Mouse (Mus musculus): ENCODE results near the gene Ttc25. TPM values are rescaled to one million over a fixed set of nuclear protein-coding genes. Genes with fewer than 3 reads are reported as not detected.

The Ttc25 gene
- polyA plus RNA-seq, 1 experiment from 2014 or later, result 0.24 TPM

DNA sequence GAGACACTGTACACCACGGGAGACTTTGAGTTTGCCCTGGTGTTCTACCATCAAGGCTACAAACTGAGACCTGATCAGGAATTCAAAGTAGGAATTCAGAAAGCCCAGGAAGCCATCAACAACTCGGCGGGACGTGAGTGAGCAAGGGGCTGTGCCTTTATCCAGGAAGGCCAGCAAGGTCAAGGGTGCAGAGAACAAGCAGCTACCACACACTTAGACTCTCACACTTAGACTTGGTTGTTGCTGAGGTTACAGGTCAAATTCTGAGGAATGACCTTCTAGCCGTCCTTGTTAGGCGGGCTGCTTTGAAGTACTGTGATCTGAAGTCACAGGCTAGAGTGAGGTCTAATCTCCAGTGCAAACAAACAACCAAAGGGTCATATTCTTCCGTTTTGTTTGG, 14.1 kb downstream of the Ttc25 start:
- H3K4me1 ChIP-seq, result no peaks in the 10 kb centered on the region
- no peak overlapping the region for H3K27ac ChIP-seq
- H3K36me3 ChIP-seq, result no peaks in the 10 kb centered on the region
- H3K4me3 ChIP-seq (replicated peaks), result no peak overlapping the region
- H3K9me3 ChIP-seq, result no peaks in the 10 kb centered on the region
- no peaks in the 10 kb centered on the region for H3K27me3 ChIP-seq (replicated peaks)
- no peak for ATAC-seq (ENCODE audit: insufficient read depth, low FRiP score, low read depth)
- no peak overlapping the region for H3K4me2 ChIP-seq
- 43% methylated on average over 7 of the region's 7 CpGs for WGBS
- H3K9ac ChIP-seq, result no peak overlapping the region

DNA sequence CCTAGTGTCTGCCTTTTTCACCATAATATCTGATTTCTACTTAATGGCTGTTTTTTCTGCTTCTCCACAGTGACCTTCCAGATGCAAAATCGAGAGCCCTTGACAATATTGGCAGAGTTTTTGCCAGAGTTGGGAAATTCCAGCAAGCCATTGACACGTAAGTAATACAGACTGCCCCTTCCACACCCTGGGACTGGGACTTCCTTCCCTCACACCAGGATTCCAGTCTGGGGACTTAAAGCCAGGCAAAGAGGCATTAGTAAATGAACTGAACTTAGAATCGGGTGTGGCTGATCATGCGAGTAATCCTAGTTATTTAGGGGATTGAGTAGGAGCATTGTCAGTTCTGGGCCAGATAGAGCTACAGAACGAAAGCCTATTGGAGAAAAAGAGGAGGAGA, 16.3 kb downstream of the Ttc25 start:
- Histone ChIP-seq H3K27me3 (replicated peaks) (no peaks in the 10 kb centered on the region), H3K4me2 (no peak overlapping the region), H3K36me3 (no peaks in the 10 kb centered on the region), H3K4me1 (no peaks in the 10 kb centered on the region), H3K9ac (no peak overlapping the region), H3K9me3 (no peaks in the 10 kb centered on the region), H3K4me3 (replicated peaks) (no peak overlapping the region), H3K27ac (no peak overlapping the region)
- 60% methylated on average over 5 of the region's 5 CpGs for WGBS
- ATAC-seq (ENCODE audit: insufficient read depth, low FRiP score, low read depth), result no peak

DNA sequence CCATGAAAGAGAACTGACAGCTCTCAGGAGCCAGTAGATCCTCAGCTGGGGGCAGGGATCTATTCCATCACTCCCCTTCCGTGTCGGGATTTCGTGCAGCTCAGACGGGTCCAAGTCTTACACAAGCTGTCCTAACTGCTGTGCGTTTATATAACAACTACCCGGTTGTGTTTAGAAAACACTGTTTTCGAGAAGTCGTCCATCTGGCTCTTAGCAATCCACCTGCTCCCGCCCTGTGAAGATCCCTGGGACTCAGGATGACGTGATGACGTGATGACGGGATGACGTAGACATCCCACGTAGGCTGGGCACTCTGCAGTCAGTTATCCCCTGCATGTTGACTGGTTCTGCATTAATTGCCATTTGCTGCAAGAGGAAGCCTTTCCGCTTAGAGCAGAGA, 18.9 kb downstream of the Ttc25 start:
- ATAC-seq (ENCODE audit: insufficient read depth, low FRiP score, low read depth), result no peak
- H3K36me3 ChIP-seq, result no peaks in the 10 kb centered on the region
- no peaks in the 10 kb centered on the region for H3K9me3 ChIP-seq
- 58% methylated on average over 15 of the region's 15 CpGs for WGBS
- no peak overlapping the region for H3K27ac ChIP-seq
- no peaks in the 10 kb centered on the region for H3K27me3 ChIP-seq (replicated peaks)
- H3K4me3 ChIP-seq (replicated peaks), result no peak overlapping the region
- H3K4me2 ChIP-seq, result no peak overlapping the region
- H3K9ac ChIP-seq, result no peak overlapping the region
- H3K4me1 ChIP-seq, result peaks cover 4% of the 10 kb centered on the region; the same call in 1 of the 2 replicates

DNA sequence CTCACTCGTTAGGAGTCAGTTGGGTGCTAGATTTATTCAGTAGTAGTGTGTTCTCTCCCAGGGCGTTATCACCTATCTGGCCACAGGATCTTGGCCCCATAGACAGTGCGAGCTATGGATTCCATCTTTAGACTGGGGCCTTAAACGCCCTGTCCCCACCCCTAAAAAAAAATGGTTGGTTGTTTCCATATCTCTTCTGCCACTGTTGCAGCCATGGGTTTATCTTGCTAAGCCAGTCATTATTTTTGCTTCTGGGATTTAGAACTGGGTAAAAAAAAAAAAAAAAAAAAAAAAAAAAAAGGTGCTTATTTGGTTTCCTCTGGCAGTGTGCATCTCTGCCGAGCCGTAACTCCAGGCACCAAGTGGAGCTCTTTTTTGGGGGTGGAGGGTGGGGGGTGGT, 19.3 kb downstream of the Ttc25 start:
- no peak overlapping the region for H3K27ac ChIP-seq
- no peaks in the 10 kb centered on the region for H3K27me3 ChIP-seq (replicated peaks)
- no peak overlapping the region for H3K9ac ChIP-seq
- H3K36me3 ChIP-seq, result no peaks in the 10 kb centered on the region
- 88% methylated on average over 6 of the region's 6 CpGs for WGBS
- no peak overlapping the region for H3K4me3 ChIP-seq (replicated peaks)
- H3K4me2 ChIP-seq, result no peak overlapping the region
- H3K4me1 ChIP-seq, result peaks cover 4% of the 10 kb centered on the region; the same call in 1 of the 2 replicates
- ATAC-seq (ENCODE audit: insufficient read depth, low FRiP score, low read depth), result no peak
- no peaks in the 10 kb centered on the region for H3K9me3 ChIP-seq

DNA sequence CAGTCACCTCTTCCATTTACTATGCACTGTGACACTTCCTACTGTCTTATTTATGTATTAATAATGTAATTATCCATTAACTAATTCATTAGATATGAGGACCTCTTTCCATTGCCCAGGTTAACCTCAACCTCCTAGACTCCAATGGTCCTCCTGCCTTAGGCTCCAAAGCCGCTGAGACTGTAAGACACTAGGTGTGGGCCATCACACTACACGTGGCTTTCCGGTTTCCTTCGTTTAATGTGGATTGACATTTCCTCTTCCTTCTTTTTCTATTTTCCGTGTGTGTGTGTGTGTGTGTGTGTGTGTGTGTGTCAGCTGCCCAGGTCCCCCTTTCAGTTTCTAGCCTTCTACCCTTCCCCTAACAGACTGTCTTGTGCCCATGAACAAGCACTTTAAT, 21.8 kb downstream of the Ttc25 start:
- no peaks in the 10 kb centered on the region for H3K9me3 ChIP-seq
- no peak overlapping the region for H3K4me3 ChIP-seq (replicated peaks)
- peaks cover 13% of the 10 kb centered on the region for H3K4me1 ChIP-seq
- no peak overlapping the region for H3K27ac ChIP-seq
- ATAC-seq (ENCODE audit: insufficient read depth, low FRiP score, low read depth), result no peak
- no peak overlapping the region for H3K4me2 ChIP-seq
- H3K9ac ChIP-seq, result no peak overlapping the region
- H3K27me3 ChIP-seq (replicated peaks), result peaks cover 8% of the 10 kb centered on the region; the same call in 1 of the 2 replicates
- 62% methylated on average over 5 of the region's 5 CpGs for whole genome bisulfite sequencing
- no peaks in the 10 kb centered on the region for H3K36me3 ChIP-seq

DNA sequence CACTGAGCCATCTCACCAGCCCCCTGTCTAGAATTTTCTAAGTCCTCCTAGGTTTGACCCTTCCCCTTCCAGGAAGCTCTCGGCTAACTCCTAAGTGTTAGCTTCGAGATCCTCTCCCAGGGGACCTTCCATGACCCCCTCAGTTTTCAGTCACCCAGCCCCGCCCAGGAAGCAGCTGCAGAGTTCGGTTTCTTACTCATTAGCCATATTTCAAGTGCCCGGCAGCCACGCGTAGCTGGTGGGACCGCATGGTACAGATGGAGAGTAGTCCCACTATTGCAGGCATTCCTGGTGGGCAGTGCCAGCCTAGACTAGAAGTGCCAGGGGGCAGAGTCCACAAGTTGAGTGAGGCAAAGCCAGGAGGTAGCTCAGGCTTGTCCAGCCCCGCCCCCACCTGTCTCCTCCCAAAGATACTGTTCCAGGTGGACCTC, 22.4 kb downstream of the Ttc25 start:
- Histone ChIP-seq H3K4me3 (replicated peaks) (no peak overlapping the region), H3K9me3 (no peaks in the 10 kb centered on the region), H3K4me1 (peaks cover 13% of the 10 kb centered on the region), H3K4me2 (no peak overlapping the region), H3K27ac (no peak overlapping the region), H3K36me3 (no peaks in the 10 kb centered on the region), H3K9ac (no peak overlapping the region), H3K27me3 (replicated peaks) (peaks cover 8% of the 10 kb centered on the region; the same call in 1 of the 2 replicates)
- no peak for ATAC-seq (ENCODE audit: insufficient read depth, low FRiP score, low read depth)
- 37% methylated on average over 9 of the region's 9 CpGs for WGBS

DNA sequence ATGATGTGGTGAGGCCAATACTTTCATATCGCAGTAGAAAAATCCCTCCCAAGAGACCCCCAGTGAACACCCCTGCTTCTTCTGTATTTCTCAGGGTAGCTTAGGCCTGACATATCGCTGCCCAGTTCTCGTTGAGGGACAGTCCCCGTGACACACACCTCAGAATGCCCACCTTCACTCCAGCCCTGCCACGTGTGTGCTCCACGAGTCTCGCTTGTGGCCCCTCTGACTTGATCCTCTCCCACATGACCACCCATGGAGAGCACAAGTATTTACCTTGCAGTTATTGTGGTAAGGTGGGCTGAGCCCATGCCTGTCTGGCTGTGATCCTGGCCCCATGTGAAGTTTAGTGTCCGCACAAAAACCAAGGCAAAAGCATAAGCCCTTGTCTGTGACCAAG, 23.3 kb downstream of the Ttc25 start:
- no peaks in the 10 kb centered on the region for H3K9me3 ChIP-seq
- H3K4me1 ChIP-seq, result peaks cover 13% of the 10 kb centered on the region
- H3K27ac ChIP-seq, result no peak overlapping the region
- H3K4me2 ChIP-seq, result no peak overlapping the region
- no peak overlapping the region for H3K4me3 ChIP-seq (replicated peaks)
- peaks cover 8% of the 10 kb centered on the region; the same call in 1 of the 2 replicates for H3K27me3 ChIP-seq (replicated peaks)
- no peak for ATAC-seq (ENCODE audit: insufficient read depth, low FRiP score, low read depth)
- H3K36me3 ChIP-seq, result no peaks in the 10 kb centered on the region
- H3K9ac ChIP-seq, result no peak overlapping the region
- WGBS, result 88% methylated on average over 8 of the region's 8 CpGs

DNA sequence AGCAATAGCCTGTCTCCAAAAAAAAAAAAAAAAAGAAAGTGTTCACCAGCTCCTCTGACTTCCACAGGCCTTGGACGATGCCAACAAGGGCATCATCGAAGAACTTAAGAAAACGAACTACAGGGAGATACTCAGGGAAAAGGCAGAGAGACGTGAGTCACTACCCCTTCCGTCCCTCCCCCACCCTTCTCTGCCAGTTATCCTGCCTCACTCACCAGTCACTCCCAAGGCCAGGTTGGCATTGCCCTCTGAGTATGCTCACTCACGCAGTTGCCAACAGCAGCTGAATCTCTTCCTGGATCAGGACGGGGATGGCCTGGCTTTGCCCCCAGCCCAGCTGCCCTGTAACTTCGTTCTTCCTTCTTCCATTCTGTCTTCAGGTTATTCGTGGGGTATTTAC, 24.4 kb downstream of the Ttc25 start:
- Histone ChIP-seq H3K27ac (no peak overlapping the region), H3K4me1 (peaks cover 15% of the 10 kb centered on the region), H3K36me3 (no peaks in the 10 kb centered on the region), H3K4me2 (no peak overlapping the region), H3K4me3 (replicated peaks) (no peak overlapping the region), H3K27me3 (replicated peaks) (peaks cover 8% of the 10 kb centered on the region; the same call in 1 of the 2 replicates), H3K9me3 (no peaks in the 10 kb centered on the region), H3K9ac (no peak overlapping the region)
- ATAC-seq (ENCODE audit: insufficient read depth, low FRiP score, low read depth), result no peak
- WGBS, result 57% methylated on average over 9 of the region's 9 CpGs

DNA sequence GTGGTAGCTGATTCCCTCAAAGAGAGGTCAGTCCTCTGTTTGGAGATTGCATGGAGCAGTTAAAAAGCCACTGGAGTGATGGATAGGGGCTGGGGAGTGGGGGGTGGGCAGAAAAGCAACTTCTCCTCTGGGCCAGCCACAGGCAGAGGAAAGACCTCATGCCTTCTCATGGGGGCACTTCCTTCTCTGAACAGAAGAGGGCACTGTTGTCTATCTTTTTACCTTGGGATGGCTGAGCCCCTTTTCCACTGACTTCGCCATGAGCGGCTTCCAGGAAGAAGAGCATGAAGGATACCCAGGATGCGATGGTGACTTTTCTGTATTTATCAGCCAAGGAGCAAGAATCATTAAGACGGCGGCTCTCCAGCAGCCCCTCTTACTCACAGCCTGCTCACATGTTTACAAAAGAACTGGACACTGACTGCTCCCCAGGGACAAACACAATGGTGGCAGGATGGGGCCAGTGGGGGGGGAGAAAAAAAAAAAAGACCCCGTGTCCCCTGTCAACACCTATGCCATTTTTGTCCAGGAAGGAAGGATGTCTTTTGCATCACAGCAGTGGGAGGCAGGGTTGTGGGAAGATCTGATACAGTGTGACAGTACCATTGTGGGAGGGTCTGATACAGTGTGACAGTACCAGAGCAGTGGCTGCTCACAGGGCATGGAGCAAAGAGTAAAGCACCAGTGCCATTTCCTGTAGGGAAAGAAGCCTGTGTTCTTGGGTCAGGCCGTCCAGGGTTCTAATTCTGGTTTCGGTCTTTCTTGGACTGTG, 25.2 kb downstream of the Ttc25 start:
- H3K27ac ChIP-seq, result no peak overlapping the region
- peaks cover 20% of the 10 kb centered on the region for H3K4me1 ChIP-seq
- no peak overlapping the region for H3K9ac ChIP-seq
- H3K9me3 ChIP-seq, result no peaks in the 10 kb centered on the region
- H3K27me3 ChIP-seq (replicated peaks), result peaks cover 8% of the 10 kb centered on the region; the same call in 1 of the 2 replicates
- peak overlapping the region; percentile 46 for H3K4me2 ChIP-seq
- no peaks in the 10 kb centered on the region for H3K36me3 ChIP-seq
- ATAC-seq (ENCODE audit: insufficient read depth, low FRiP score, low read depth), result 0 out of 2 replicates have a peak, but pooled peaks have one; percentile 13
- 8% methylated on average over 8 of the region's 8 CpGs for WGBS
- H3K4me3 ChIP-seq (replicated peaks), result 0 out of 2 replicates have a peak overlapping the region, but pooled peaks have one; percentile 6

DNA sequence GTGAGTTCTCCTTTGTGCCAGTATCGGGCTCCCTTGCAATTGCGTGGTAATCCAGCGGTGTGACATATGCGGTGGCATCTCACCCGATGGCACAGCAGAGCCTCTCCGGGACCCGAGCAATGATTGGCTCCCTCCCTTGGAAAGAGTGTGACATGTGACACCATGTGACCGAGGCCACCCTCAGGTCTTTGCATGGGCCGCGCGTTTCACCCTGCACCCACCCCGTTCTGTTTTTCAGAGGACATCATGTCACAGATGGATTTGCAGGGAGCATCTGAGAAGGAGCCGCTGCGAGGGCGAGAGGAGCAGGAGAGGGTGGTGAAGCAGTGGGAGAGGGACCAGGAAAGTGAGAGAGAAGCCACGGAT, 25.8 kb downstream of the Ttc25 start:
- H3K27me3 ChIP-seq (replicated peaks), result peaks cover 8% of the 10 kb centered on the region; the same call in 1 of the 2 replicates
- no peak overlapping the region for H3K27ac ChIP-seq
- peaks cover 25% of the 10 kb centered on the region for H3K4me1 ChIP-seq
- H3K9ac ChIP-seq, result no peak overlapping the region
- 11% methylated on average over 16 of the region's 16 CpGs for WGBS
- peak overlapping the region; percentile 46 for H3K4me2 ChIP-seq
- no peak for ATAC-seq (ENCODE audit: insufficient read depth, low FRiP score, low read depth)
- 0 out of 2 replicates have a peak overlapping the region, but pooled peaks have one; percentile 6 for H3K4me3 ChIP-seq (replicated peaks)
- no peaks in the 10 kb centered on the region for H3K9me3 ChIP-seq
- H3K36me3 ChIP-seq, result no peaks in the 10 kb centered on the region

DNA sequence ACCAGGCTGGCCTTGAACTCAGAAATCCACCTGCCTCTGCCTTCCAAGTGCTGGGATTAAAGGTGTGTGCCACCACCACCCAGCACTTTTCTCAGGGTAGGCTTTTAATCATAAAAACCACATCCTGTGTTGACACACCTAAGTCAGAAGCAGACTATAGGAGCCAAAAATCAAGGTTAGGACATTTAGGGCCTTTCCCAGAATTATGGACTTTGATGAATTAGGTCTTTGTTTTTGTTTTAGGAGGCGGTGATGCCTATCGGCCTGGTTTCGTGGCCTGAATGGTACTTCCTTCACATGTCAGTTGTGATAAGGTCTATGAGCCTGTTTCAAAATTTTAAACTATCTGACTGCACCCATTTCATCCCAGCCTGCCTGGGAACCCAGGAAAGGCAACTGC, 28.8 kb downstream of the Ttc25 start:
- H3K36me3 ChIP-seq, result 0 out of 2 replicates have a peak, but pooled peaks cover under 1% of the 10 kb centered on the region
- peak overlapping the region; percentile 70; the same call in 1 of the 2 replicates for H3K4me2 ChIP-seq
- H3K27me3 ChIP-seq (replicated peaks), result peaks cover 8% of the 10 kb centered on the region; the same call in 1 of the 2 replicates
- H3K9me3 ChIP-seq, result no peaks in the 10 kb centered on the region
- no peak for ATAC-seq (ENCODE audit: insufficient read depth, low FRiP score, low read depth)
- 71% methylated on average over 3 of the region's 3 CpGs for WGBS
- peaks cover 22% of the 10 kb centered on the region for H3K4me1 ChIP-seq
- H3K27ac ChIP-seq, result peak overlapping the region; percentile 74
- H3K4me3 ChIP-seq (replicated peaks), result peak overlapping the region; percentile 75
- no peak overlapping the region for H3K9ac ChIP-seq

DNA sequence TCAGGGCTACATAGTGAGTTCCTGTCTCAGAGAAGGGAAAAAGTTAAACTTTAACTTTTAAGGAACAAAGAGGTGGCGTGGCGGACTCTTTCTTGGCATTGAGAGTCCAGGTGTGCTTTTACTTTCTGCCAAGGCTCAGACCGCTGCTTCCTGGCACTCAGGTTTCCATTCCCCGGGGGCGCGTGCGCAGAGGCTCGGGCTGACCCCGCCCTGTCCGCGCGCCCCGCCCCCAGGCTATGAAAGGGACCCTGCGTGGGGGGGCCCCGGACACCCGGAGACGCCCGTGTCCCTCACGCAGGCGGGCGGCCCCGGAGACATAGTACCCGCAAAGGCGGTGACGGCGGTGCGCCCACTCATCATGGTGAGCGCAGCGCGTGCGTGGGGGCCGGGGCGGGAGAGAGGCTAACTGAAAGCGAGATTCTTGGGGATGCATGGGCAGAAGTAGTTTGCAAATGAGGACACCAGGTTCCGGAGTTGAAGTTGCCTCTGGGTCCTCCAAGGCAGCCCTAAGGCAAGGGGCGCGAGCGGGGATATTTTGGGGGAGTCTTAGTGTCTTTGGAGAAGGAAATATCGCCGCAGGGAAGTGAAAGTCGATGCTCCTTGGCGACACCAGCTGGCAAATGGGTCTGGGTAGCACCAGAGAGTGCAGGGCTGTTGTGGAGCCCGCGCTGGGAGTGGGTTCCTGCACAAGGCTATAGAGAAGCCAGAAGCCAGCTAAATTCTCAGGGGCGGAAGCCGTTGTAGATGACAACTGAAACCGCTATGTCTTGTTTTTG, 29.5 kb downstream of the Ttc25 start, which contains the start of gene Cnp:
Gene Cnp (plus strand): TSS at position 197 of the 776 bp plus-strand sequence.
- peak within 1 kb of the TSS; percentile 70 for H3K4me2 ChIP-seq
- H3K4me1 ChIP-seq, result peaks cover 22% of the 10 kb centered on the region
- peak; percentile 77 for ATAC-seq (ENCODE audit: insufficient read depth, low FRiP score, low read depth)
- peak within 1 kb of the TSS; percentile 17 for H3K9ac ChIP-seq
- 0 out of 2 replicates have a peak, but pooled peaks cover 7% of the 10 kb centered on the region for H3K36me3 ChIP-seq
- peak within 1 kb of the TSS; percentile 75 for H3K4me3 ChIP-seq (replicated peaks)
- H3K27me3 ChIP-seq (replicated peaks), result peaks cover 8% of the 10 kb centered on the region; the same call in 1 of the 2 replicates
- no peaks in the 10 kb centered on the region for H3K9me3 ChIP-seq
- H3K27ac ChIP-seq, result peak within 1 kb of the TSS; percentile 74
- WGBS, result 1% methylated on average over 47 of the region's 47 CpGs
